ENCODE assay signal across 8 mouse cellular contexts in the genomic region with DNA sequence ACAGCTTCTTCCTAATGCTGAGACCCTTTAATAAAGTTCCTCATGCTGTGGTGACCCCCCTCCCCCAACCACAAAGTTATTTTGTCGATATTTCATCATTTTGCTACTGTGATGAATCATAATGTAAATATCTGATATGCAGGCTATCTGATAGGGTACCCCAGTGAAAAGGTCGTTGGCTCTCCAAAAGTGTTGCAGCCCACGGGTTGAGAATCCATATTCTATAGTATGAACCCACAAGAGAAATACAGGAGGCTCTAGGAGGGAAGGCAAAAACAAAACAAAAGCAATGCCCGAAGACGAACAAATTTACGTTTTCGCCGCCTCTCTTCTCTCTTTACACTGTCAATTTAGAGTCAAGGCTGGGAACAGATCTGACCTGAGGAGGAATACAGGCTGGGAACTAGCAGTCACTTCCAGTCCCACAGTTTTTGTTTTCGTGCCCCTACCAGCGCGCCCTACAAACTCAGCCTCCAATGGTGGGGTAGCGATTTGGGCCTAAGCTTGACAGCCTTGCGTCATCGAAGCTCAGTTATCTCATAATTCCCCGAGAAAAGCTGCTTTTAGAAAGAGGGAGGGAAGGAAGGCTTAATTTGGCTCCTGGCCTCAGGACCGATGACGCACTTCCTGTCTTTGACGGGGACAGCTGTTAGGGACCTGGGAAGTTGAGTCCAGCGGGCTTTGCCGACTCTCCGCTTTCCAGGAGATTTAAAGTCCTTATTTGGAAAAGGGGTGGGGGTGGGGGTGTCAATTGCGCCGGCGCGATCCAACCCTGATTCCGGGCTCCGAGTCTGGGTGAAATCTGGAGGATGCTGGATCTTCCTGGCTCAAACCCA. TPM values are rescaled to one million over a fixed set of nuclear protein-coding genes. Genes with fewer than 3 reads are reported as not detected.
DNase-seq lines count a peak whose midpoint lies in the region; ATAC-seq lines count a peak whose summit lies in the region.

No protein-coding gene starts in this region.

- ATAC-seq in inflammation-experienced regulatory T-cells, adult 6 months: peak; percentile 79

- H3K9me3 ChIP-seq in megakaryocyte, embryonic 14.5 days: no peaks in the 10 kb centered on the region

- H3K36me3 ChIP-seq in megakaryocyte, embryonic 14.5 days (replicated peaks; ENCODE audit: low read length): no peaks in the 10 kb centered on the region

- peak; percentile 87 for DNase-seq in adrenal gland, adult 8-10 months
- peak; percentile 68 for DNase-seq in embryo, embryonic 11.5 days (ENCODE audit: low read depth, low spot score)
- peak; percentile 83 for DNase-seq in gastrocnemius, postnatal 25 days
- peak; percentile 78 to 92 for DNase-seq in left cerebral cortex, adult 9 months (ENCODE audit: low spot score in 2 of 2)
- DNase-seq in right cerebral cortex, adult 2 months (ENCODE audit: low spot score in 2 of 2): peak; percentile 89 to 92
- DNase-seq in urinary bladder, postnatal 10 days (ENCODE audit: low spot score): peak; percentile 36

- no peaks in the 10 kb centered on the region for H3K27me3 ChIP-seq in megakaryocyte, embryonic 14.5 days (replicated peaks)

- peak overlapping the region; percentile 91 for H3K4me3 ChIP-seq in megakaryocyte, embryonic 14.5 days (replicated peaks)

- H3K4me1 ChIP-seq in megakaryocyte, embryonic 14.5 days: peaks cover 55% of the 10 kb centered on the region

RNA-seq across cellular contexts. Expression of a gene that starts 5.6 kb away (rescaled TPM):
- total RNA-seq in adrenal gland, adult 8-10 months (2022): 10 to 100 TPM; 55.7 to 74.1 (median 68.0) TPM
- total RNA-seq in gastrocnemius, postnatal 25 days (2021): 10 to 100 TPM; 15.9 to 16.8 TPM
- polyA plus RNA-seq in inflammation-experienced regulatory T-cells, adult 6 months (2017; shearing (Covaris generic)): 10 to 100 TPM; 23.7 to 42.0 (median 33.0) TPM
- 4.5 TPM in 1 of 2 replicates, not detected in the other for polyA plus RNA-seq in megakaryocyte, embryonic 14.5 days (2012; ENCODE audit: insufficient read depth, low replicate concordance)

RNA-seq across cellular contexts. Expression of a gene that starts 32.7 kb away (rescaled TPM):
- total RNA-seq in adrenal gland, adult 8-10 months (2022): 1 to 10 TPM in 2 of 4 experiments, under 1 TPM in 2; 0.75 to 1.9 (median 1.1) TPM
- under 1 TPM; 0.15 to 0.27 TPM for total RNA-seq in gastrocnemius, postnatal 25 days (2021)
- polyA plus RNA-seq in inflammation-experienced regulatory T-cells, adult 6 months (2017; shearing (Covaris generic)): 1 to 10 TPM in 2 of 3 experiments, under 1 TPM in 1; 0.68 to 1.7 (median 1.6) TPM
- polyA plus RNA-seq in megakaryocyte, embryonic 14.5 days (2012; ENCODE audit: insufficient read depth, low replicate concordance): 0.07 TPM in 1 of 2 replicates, not detected in the other

RNA-seq across cellular contexts. Expression of a gene that starts 45.3 kb away (rescaled TPM):
- total RNA-seq in adrenal gland, adult 8-10 months (2022): 10 to 100 TPM; 41.9 to 57.9 (median 51.1) TPM
- total RNA-seq in gastrocnemius, postnatal 25 days (2021): 10 to 100 TPM; 10.2 to 10.3 TPM
- polyA plus RNA-seq in inflammation-experienced regulatory T-cells, adult 6 months (2017; shearing (Covaris generic)): 10 to 100 TPM; 42.6 to 84.1 (median 72.6) TPM
- polyA plus RNA-seq in megakaryocyte, embryonic 14.5 days (2012; ENCODE audit: insufficient read depth, low replicate concordance): 0.70 TPM in 1 of 2 replicates, not detected in the other

RNA-seq across cellular contexts. Expression of a gene that starts 45.6 kb away (rescaled TPM):
- total RNA-seq in adrenal gland, adult 8-10 months (2022): 10 to 100 TPM in 3 of 4 experiments, 1 to 10 TPM in 1; 9.6 to 12.8 (median 11.1) TPM
- total RNA-seq in gastrocnemius, postnatal 25 days (2021): 1 to 10 TPM; 4.5 to 5.0 TPM
- polyA plus RNA-seq in inflammation-experienced regulatory T-cells, adult 6 months (2017; shearing (Covaris generic)): 1 to 10 TPM; 3.9 to 9.2 (median 8.1) TPM
- 1.3 TPM in 1 of 2 replicates, not detected in the other for polyA plus RNA-seq in megakaryocyte, embryonic 14.5 days (2012; ENCODE audit: insufficient read depth, low replicate concordance)

Comparison
In these comparisons a context has a peak if more than half of its experiments do, and no peak if none do; other contexts are left out.
1. Peak in every context shown above with its lines: DNase-seq, ATAC-seq and H3K4me3 ChIP-seq.
2. DNase-seq: peak in every context shown above with its lines; median percentile 90 in right cerebral cortex, adult 2 months; 87 in adrenal gland, adult 8-10 months; 85 in left cerebral cortex, adult 9 months; 83 in gastrocnemius, postnatal 25 days; 68 in embryo, embryonic 11.5 days; 36 in urinary bladder, postnatal 10 days.